Mouse (Mus musculus) ES-E14 (cell line): ENCODE results near the gene Zfp335.

ENCODE experiments used
- CHD2 ChIP-seq: IDR thresholded peaks from 2 replicates; pipeline ENCODE4 v1.6.1; 2014; ENCODE audit warnings: mild to moderate bottlenecking, low read depth, low read length, inconsistent platforms
- HCFC1 ChIP-seq: IDR thresholded peaks from 2 replicates; pipeline ENCODE4 v1.6.1; 2012; ENCODE audit warnings: low read length, inconsistent platforms, borderline replicate concordance; ENCODE audit not compliant: insufficient read depth
- MAFK ChIP-seq: IDR thresholded peaks from 2 replicates; pipeline ENCODE4 v1.6.1; 2014; ENCODE audit warnings: mild to moderate bottlenecking, low read depth, low read length, inconsistent platforms; ENCODE audit not compliant: insufficient read depth
- ZC3H11A ChIP-seq: IDR thresholded peaks from 2 replicates; pipeline ENCODE4 v1.6.1; 2012; ENCODE audit warnings: low read depth, mild to moderate bottlenecking, inconsistent platforms, low read length, borderline replicate concordance
- ZNF384 ChIP-seq: IDR thresholded peaks from 2 replicates; pipeline ENCODE4 v1.6.1; 2012; ENCODE audit warnings: low read depth, low read length, inconsistent platforms

GRCm38 (mm10) chr2:164903496-164903895 lies 8.1 kb downstream of the Zfp335 start:
- no peak for TF ChIP-seq ZNF384
- TF ChIP-seq ZC3H11A: no peak
- no peak for TF ChIP-seq MAFK
- no peak for TF ChIP-seq HCFC1
- TF ChIP-seq CHD2: no peak
